Mouse (Mus musculus) forebrain, embryonic 10.5 days (tissue): ENCODE results near the gene Mag. TPM values are rescaled to one million over a fixed set of nuclear protein-coding genes. Genes with fewer than 3 reads are reported as not detected.

Experiments
- DNase-seq: peaks from one replicate; pipeline ENCODE4 v3.0.0-alpha.2; 2017; ENCODE audit warnings: low spot score; ENCODE audit errors: extremely low spot score
- H3K27ac ChIP-seq: fragments of 300-500 bp; sonication (generic); 2 replicates; pipeline ENCODE4 v1.5.1; 2016; ENCODE audit warnings: mild to moderate bottlenecking
- H3K27me3 ChIP-seq: fragments of 300-500 bp; sonication (generic); 2 replicates; pipeline ENCODE4 v1.6.1; 2016; ENCODE audit warnings: mild to moderate bottlenecking; ENCODE audit not compliant: poor library complexity, severe bottlenecking
- H3K36me3 ChIP-seq: fragments of 300-500 bp; sonication (generic); replicated peaks from 2 replicates; pipeline ENCODE4 v1.6.1; 2016; ENCODE audit warnings: mild to moderate bottlenecking, moderate library complexity
- H3K4me1 ChIP-seq: fragments of 300-500 bp; sonication (generic); 2 replicates; pipeline ENCODE4 v1.6.1; 2016
- H3K4me3 ChIP-seq: fragments of 300-500 bp; sonication (generic); 2 replicates; pipeline ENCODE4 v1.5.1; 2016; ENCODE audit warnings: mild to moderate bottlenecking, moderate library complexity
- H3K9me3 ChIP-seq: fragments of 300-500 bp; sonication (generic); 2 replicates; pipeline ENCODE4 v1.6.1; 2016; ENCODE audit warnings: mild to moderate bottlenecking, moderate library complexity
- WGBS: fragments of 180-500 bp; shearing (Covaris S2); methylation state at CpG from one replicate; pipeline ENCODE4 v1.1.7; 2016; 5-methylcytosine and 5-hydroxymethylcytosine counted together
- polyA plus RNA-seq: library from polyadenylated mRNA; unstranded; fragments of >200 nt; fragmentation: Nextera tagmentation; extraction: Ambion mirVana; gene quantifications from 2 replicates; pipeline ENCODE4 v1.2.1, GENCODE M21; 2016

The Mag gene
- polyA plus RNA-seq = 0.35 and 0.38 TPM in 2 replicates

- 72% methylated on average over 8 of the region's 8 CpGs for WGBS
- no peaks in the 10 kb centered on the region for H3K27me3 ChIP-seq
- no peak for DNase-seq
- H3K27ac ChIP-seq = no peak within 1 kb of the TSS
- H3K9me3 ChIP-seq = no peaks in the 10 kb centered on the region
- H3K4me3 ChIP-seq = no peak within 1 kb of the TSS
- H3K4me1 ChIP-seq = peaks cover 14% of the 10 kb centered on the region
- H3K36me3 ChIP-seq = no peaks in the 10 kb centered on the region
These were observed at the start of gene Mag for GRCm38 (mm10) chr7:30914732-30915131. Mag (minus strand) TSS chr7:30914873.

- H3K27me3 ChIP-seq = no peaks in the 10 kb centered on the region
- no peak overlapping the region for H3K4me3 ChIP-seq
- H3K27ac ChIP-seq = no peak overlapping the region
- no peaks in the 10 kb centered on the region for H3K9me3 ChIP-seq
- DNase-seq = no peak
- H3K4me1 ChIP-seq = peaks cover 9% of the 10 kb centered on the region; the same call in 1 of the 2 replicates
- peaks cover 80% of the 10 kb centered on the region for H3K36me3 ChIP-seq
- 93% methylated on average over 7 of the region's 7 CpGs for WGBS
These were observed 49.7 kb upstream of the Mag start for GRCm38 (mm10) chr7:30964366-30964765.

GRCm38 (mm10) chr7:30962862-30963261 lies 48.2 kb upstream of the Mag start:
- H3K27ac ChIP-seq = no peak overlapping the region
- 94% methylated on average over 5 of the region's 5 CpGs for WGBS
- no peak overlapping the region for H3K4me3 ChIP-seq
- DNase-seq = no peak
- H3K4me1 ChIP-seq = peaks cover 17% of the 10 kb centered on the region
- H3K36me3 ChIP-seq = peaks cover 82% of the 10 kb centered on the region
- no peaks in the 10 kb centered on the region for H3K9me3 ChIP-seq
- H3K27me3 ChIP-seq = no peaks in the 10 kb centered on the region

GRCm38 (mm10) chr7:30959786-30960349 lies 45.2 kb upstream of the Mag start:
- peaks cover 20% of the 10 kb centered on the region for H3K4me1 ChIP-seq
- H3K36me3 ChIP-seq = peaks cover 71% of the 10 kb centered on the region
- H3K4me3 ChIP-seq = no peak overlapping the region
- H3K27ac ChIP-seq = no peak overlapping the region
- no peaks in the 10 kb centered on the region for H3K9me3 ChIP-seq
- DNase-seq = no peak
- no peaks in the 10 kb centered on the region for H3K27me3 ChIP-seq
- WGBS = 84% methylated on average over 6 of the region's 6 CpGs

GRCm38 (mm10) chr7:30958866-30959487 lies 44.3 kb upstream of the Mag start:
- Histone ChIP-seq H3K36me3 (peaks cover 74% of the 10 kb centered on the region), H3K4me3 (no peak overlapping the region), H3K27ac (no peak overlapping the region), H3K4me1 (peaks cover 21% of the 10 kb centered on the region), H3K9me3 (no peaks in the 10 kb centered on the region), H3K27me3 (no peaks in the 10 kb centered on the region)
- 94% methylated on average over 9 of the region's 9 CpGs for WGBS
- DNase-seq = no peak

GRCm38 (mm10) chr7:30958109-30958865 lies 43.6 kb upstream of the Mag start:
- H3K27me3 ChIP-seq = no peaks in the 10 kb centered on the region
- peaks cover 21% of the 10 kb centered on the region for H3K4me1 ChIP-seq
- H3K4me3 ChIP-seq = peak overlapping the region; percentile 95
- H3K27ac ChIP-seq = peak overlapping the region; percentile 100
- no peak for DNase-seq
- 78% methylated on average over 28 of the region's 28 CpGs for WGBS
- H3K9me3 ChIP-seq = no peaks in the 10 kb centered on the region
- H3K36me3 ChIP-seq = peaks cover 76% of the 10 kb centered on the region

- WGBS = under 1% methylated on average over 43 of the region's 43 CpGs
- Histone ChIP-seq H3K36me3 (peaks cover 76% of the 10 kb centered on the region), H3K27ac (peak overlapping the region; percentile 100), H3K4me3 (peak overlapping the region; percentile 95), H3K27me3 (no peaks in the 10 kb centered on the region), H3K4me1 (peaks cover 21% of the 10 kb centered on the region), H3K9me3 (no peaks in the 10 kb centered on the region)
- peak; percentile 90 for DNase-seq
These were observed 42.7 kb upstream of the Mag start for GRCm38 (mm10) chr7:30957367-30957783.

GRCm38 (mm10) chr7:30956756-30957366 lies 42.2 kb upstream of the Mag start, which contains the start of gene Usf2:
Usf2 (minus strand) TSS chr7:30956803.
- DNase-seq = peak; percentile 81
- Histone ChIP-seq H3K27ac (peak within 1 kb of the TSS; percentile 100), H3K4me3 (peak within 1 kb of the TSS; percentile 95), H3K4me1 (peaks cover 21% of the 10 kb centered on the region), H3K27me3 (no peaks in the 10 kb centered on the region), H3K36me3 (peaks cover 76% of the 10 kb centered on the region), H3K9me3 (no peaks in the 10 kb centered on the region)
- WGBS = under 1% methylated on average over 37 of the region's 82 CpGs

GRCm38 (mm10) chr7:30956357-30956751 lies 41.7 kb upstream of the Mag start:
- WGBS = 0% methylated on average over 44 of the region's 49 CpGs
- peaks cover 21% of the 10 kb centered on the region for H3K4me1 ChIP-seq
- H3K27me3 ChIP-seq = no peaks in the 10 kb centered on the region
- H3K4me3 ChIP-seq = peak overlapping the region; percentile 95
- peak overlapping the region; percentile 100 for H3K27ac ChIP-seq
- no peaks in the 10 kb centered on the region for H3K9me3 ChIP-seq
- no peak for DNase-seq
- peaks cover 76% of the 10 kb centered on the region for H3K36me3 ChIP-seq

GRCm38 (mm10) chr7:30955584-30956356 lies 41.1 kb upstream of the Mag start:
- peaks cover 21% of the 10 kb centered on the region for H3K4me1 ChIP-seq
- DNase-seq = peak; percentile 88
- WGBS = under 1% methylated on average over 64 of the region's 64 CpGs
- H3K27me3 ChIP-seq = no peaks in the 10 kb centered on the region
- H3K27ac ChIP-seq = peak overlapping the region; percentile 100
- H3K9me3 ChIP-seq = no peaks in the 10 kb centered on the region
- H3K4me3 ChIP-seq = peak overlapping the region; percentile 95
- H3K36me3 ChIP-seq = peaks cover 76% of the 10 kb centered on the region

- no peak for DNase-seq
- Histone ChIP-seq H3K27ac (peak overlapping the region; percentile 100; the same call in 1 of the 2 replicates), H3K9me3 (no peaks in the 10 kb centered on the region), H3K27me3 (no peaks in the 10 kb centered on the region), H3K4me1 (peaks cover 21% of the 10 kb centered on the region), H3K4me3 (peak overlapping the region; percentile 95), H3K36me3 (peaks cover 76% of the 10 kb centered on the region)
- WGBS = 94% methylated on average over 12 of the region's 12 CpGs
These were observed 40.4 kb upstream of the Mag start for GRCm38 (mm10) chr7:30954971-30955520.

- H3K36me3 ChIP-seq = peaks cover 76% of the 10 kb centered on the region
- DNase-seq = no peak
- WGBS = 90% methylated on average over 3 of the region's 3 CpGs
These were observed 39.4 kb upstream of the Mag start for GRCm38 (mm10) chr7:30954036-30954435.

More at GRCm38 (mm10) chr7:30954036-30954435, 39.4 kb upstream of the Mag start:
- no peaks in the 10 kb centered on the region for H3K27me3 ChIP-seq
- peaks cover 21% of the 10 kb centered on the region for H3K4me1 ChIP-seq
- no peaks in the 10 kb centered on the region for H3K9me3 ChIP-seq
- no peak overlapping the region for H3K27ac ChIP-seq
- H3K4me3 ChIP-seq = no peak overlapping the region
